Mouse (Mus musculus) mouse embryonic stem cell (cell line): Measurements from ENCODE around the gene Nedd4.
"Not testable (repeated sequence)": the region's sequence is repeated elsewhere in the genome, so short reads cannot be mapped to it uniquely, and the experiment has no call there.

Experiments used
- in situ Hi-C, 2 experiments: fragments of 300-500 bp; cut with MboI; formaldehyde crosslinking; loops; 1 replicate in 1 of 2; 3 replicates in 1 of 2; pipeline ENCODE4 v1.14.3; 2019 to 2020; ENCODE audit warnings: low sequenced_read_pairs in 2 of 2, low pct_unique_long_range_greater_than_20kb in 1 of 2, mixed read lengths in 1 of 2; ENCODE audit not compliant: unreplicated experiment in 1 of 2

The Nedd4 gene

GRCm38 (mm10) chr9:72661895-72662661 lies at the start of gene Nedd4:
Nedd4 (plus strand) TSS chr9:72662346.
- in situ Hi-C loops = no loop called here

GRCm38 (mm10) chr9:72613884-72614283 lies 48.3 kb upstream of the Nedd4 start:
- in situ Hi-C loops = no loop called here

- in situ Hi-C loops = no loop called here
Measured at GRCm38 (mm10) chr9:72614786-72615480, 47.2 kb upstream of the Nedd4 start.

- in situ Hi-C loops = no loop called here
Measured at GRCm38 (mm10) chr9:72618037-72618436, 44.1 kb upstream of the Nedd4 start.

- in situ Hi-C loops = no loop called here
Measured at GRCm38 (mm10) chr9:72623605-72624004, 38.5 kb upstream of the Nedd4 start.

GRCm38 (mm10) chr9:72627598-72627997 lies 34.5 kb upstream of the Nedd4 start:
- in situ Hi-C loops = no loop called here

- in situ Hi-C loops = no loop called here
Measured at GRCm38 (mm10) chr9:72628591-72628990, 33.6 kb upstream of the Nedd4 start.

- in situ Hi-C loops = no loop called here
Measured at GRCm38 (mm10) chr9:72632198-72632597, 29.9 kb upstream of the Nedd4 start.

GRCm38 (mm10) chr9:72635134-72635533 lies 27.0 kb upstream of the Nedd4 start:
- in situ Hi-C loops = loop anchor here (5.0 kb wide), 1 partner anchor 37 kb away; no protein-coding TSS in a partner anchor

- in situ Hi-C loops = loop anchor here (5.0 kb wide), 1 partner anchor 36 kb away; no protein-coding TSS in a partner anchor
Measured at GRCm38 (mm10) chr9:72636547-72636946, 25.6 kb upstream of the Nedd4 start.

GRCm38 (mm10) chr9:72637243-72637642 lies 24.9 kb upstream of the Nedd4 start:
- in situ Hi-C loops = loop anchor here (5.0 kb wide), 1 partner anchor 35 kb away; no protein-coding TSS in a partner anchor

- in situ Hi-C loops = loop anchor here (5.0 kb wide), 1 partner anchor 33 kb away; no protein-coding TSS in a partner anchor
Measured at GRCm38 (mm10) chr9:72638951-72639842, 22.9 kb upstream of the Nedd4 start.

- in situ Hi-C loops = loop anchor here (5.0 kb wide), 1 partner anchor 32 kb away; no protein-coding TSS in a partner anchor
Measured at GRCm38 (mm10) chr9:72639843-72640621, 22.1 kb upstream of the Nedd4 start.

GRCm38 (mm10) chr9:72640642-72641041 lies 21.5 kb upstream of the Nedd4 start:
- in situ Hi-C loops = no loop called here

- in situ Hi-C loops = no loop called here
Measured at GRCm38 (mm10) chr9:72641093-72641680, 21.0 kb upstream of the Nedd4 start.

- in situ Hi-C loops = not testable (repeated sequence)
Measured at GRCm38 (mm10) chr9:72642756-72643447, 19.2 kb upstream of the Nedd4 start.
